Mouse (Mus musculus): Measurements from ENCODE around the gene Nemf.

Nemf gene

GRCm38 (mm10) chr12:69306333-69306732 lies 50.6 kb downstream of the Nemf start:
- no peak for DNase-seq (ENCODE audit: low read depth, low spot score)

GRCm38 (mm10) chr12:69304051-69304450 lies 52.9 kb downstream of the Nemf start:
- DNase-seq (ENCODE audit: low read depth, low spot score): no peak

- DNase-seq (ENCODE audit: low read depth, low spot score): no peak
Measured at GRCm38 (mm10) chr12:69302171-69302570, 54.8 kb downstream of the Nemf start.

GRCm38 (mm10) chr12:69300391-69300790 lies 56.6 kb downstream of the Nemf start:
- no peak for DNase-seq (ENCODE audit: low read depth, low spot score)

GRCm38 (mm10) chr12:69299831-69300230 lies 57.1 kb downstream of the Nemf start:
- DNase-seq (ENCODE audit: low read depth, low spot score): no peak

GRCm38 (mm10) chr12:69299231-69299630 lies 57.7 kb downstream of the Nemf start:
- no peak for DNase-seq (ENCODE audit: low read depth, low spot score)

- DNase-seq (ENCODE audit: low read depth, low spot score): no peak
Measured at GRCm38 (mm10) chr12:69298281-69298680, 58.7 kb downstream of the Nemf start.

GRCm38 (mm10) chr12:69297411-69298150 lies 59.4 kb downstream of the Nemf start:
- no peak for DNase-seq (ENCODE audit: low read depth, low spot score)

- DNase-seq (ENCODE audit: low read depth, low spot score): peak; percentile 76
Measured at GRCm38 (mm10) chr12:69296511-69297410, 60.2 kb downstream of the Nemf start, which contains the start of gene Klhdc2. TSS of gene Klhdc2 (plus strand) at chr12:69296681.

GRCm38 (mm10) chr12:69295651-69296050 lies 61.3 kb downstream of the Nemf start:
- no peak for DNase-seq (ENCODE audit: low read depth, low spot score)

GRCm38 (mm10) chr12:69294936-69295335 lies 62.0 kb downstream of the Nemf start:
- no peak for DNase-seq (ENCODE audit: low read depth, low spot score)

- no peak for DNase-seq (ENCODE audit: low read depth, low spot score)
Measured at GRCm38 (mm10) chr12:69293815-69294214, 63.1 kb downstream of the Nemf start.

- DNase-seq (ENCODE audit: low read depth, low spot score): no peak
Measured at GRCm38 (mm10) chr12:69292401-69292800, 64.6 kb downstream of the Nemf start.

- DNase-seq (ENCODE audit: low read depth, low spot score): no peak
Measured at GRCm38 (mm10) chr12:69288699-69289098, 68.3 kb downstream of the Nemf start.

- DNase-seq (ENCODE audit: low read depth, low spot score): no peak
Measured at GRCm38 (mm10) chr12:69287535-69287934, 69.4 kb downstream of the Nemf start.

GRCm38 (mm10) chr12:69283146-69283545 lies 73.8 kb downstream of the Nemf start:
- no peak for DNase-seq (ENCODE audit: low read depth, low spot score)

GRCm38 (mm10) chr12:69280915-69281314 lies 76.0 kb downstream of the Nemf start:
- no peak for DNase-seq (ENCODE audit: low read depth, low spot score)

GRCm38 (mm10) chr12:69279931-69280469 lies 77.0 kb downstream of the Nemf start:
- DNase-seq (ENCODE audit: low read depth, low spot score): no peak

GRCm38 (mm10) chr12:69268956-69269355 lies 88.0 kb downstream of the Nemf start:
- no peak for DNase-seq (ENCODE audit: low read depth, low spot score)

- DNase-seq (ENCODE audit: low read depth, low spot score): no peak
Measured at GRCm38 (mm10) chr12:69267956-69268632, 88.9 kb downstream of the Nemf start.

- DNase-seq (ENCODE audit: low read depth, low spot score): peak; percentile 17
Measured at GRCm38 (mm10) chr12:69265031-69265430, 91.9 kb downstream of the Nemf start.

- no peak for DNase-seq (ENCODE audit: low read depth, low spot score)
Measured at GRCm38 (mm10) chr12:69262251-69262650, 94.7 kb downstream of the Nemf start.
